Mouse (Mus musculus): ENCODE results near the gene Sp110. TPM values are rescaled to one million over a fixed set of nuclear protein-coding genes. Genes with fewer than 3 reads are reported as not detected.
A peak's percentile ranks its signal among the peaks of the same experiment; 100 is the strongest.
"Not testable (repeated sequence)": the region's sequence is repeated elsewhere in the genome, so short reads cannot be mapped to it uniquely, and the experiment has no call there.

Sp110 gene
- polyA plus RNA-seq, 1 experiment from 2014 or later = 0.53 TPM

GRCm38 (mm10) chr1:85588697-85589096 lies 9.9 kb downstream of the Sp110 start:
- 88% methylated on average over 1 of the region's 2 CpGs for WGBS
- H3K4me2 ChIP-seq; H3K27ac ChIP-seq (replicated peaks); ATAC-seq (ENCODE audit: low FRiP score, low read depth); H3K36me3 ChIP-seq; H3K9me3 ChIP-seq; H3K4me3 ChIP-seq; H3K9ac ChIP-seq; H3K4me1 ChIP-seq (replicated peaks); H3K27me3 ChIP-seq: not testable (repeated sequence)

GRCm38 (mm10) chr1:85581518-85581917 lies 17.1 kb downstream of the Sp110 start:
- H3K4me2 ChIP-seq; H3K36me3 ChIP-seq; H3K27ac ChIP-seq (replicated peaks); ATAC-seq (ENCODE audit: low FRiP score, low read depth); H3K9me3 ChIP-seq; H3K4me1 ChIP-seq (replicated peaks); H3K9ac ChIP-seq; H3K4me3 ChIP-seq; H3K27me3 ChIP-seq: not testable (repeated sequence)
- whole genome bisulfite sequencing = 37% methylated on average over 5 of the region's 5 CpGs

- not testable (repeated sequence) for H3K27me3 ChIP-seq; H3K4me2 ChIP-seq; H3K27ac ChIP-seq (replicated peaks); H3K36me3 ChIP-seq; H3K4me3 ChIP-seq; H3K9ac ChIP-seq; H3K9me3 ChIP-seq; H3K4me1 ChIP-seq (replicated peaks)
- 76% methylated on average over 3 of the region's 3 CpGs for whole genome bisulfite sequencing
- 0 out of 2 replicates have a peak, but pooled peaks have one; percentile 19 for ATAC-seq (ENCODE audit: low FRiP score, low read depth)
Observed at GRCm38 (mm10) chr1:85580578-85580977, 18.0 kb downstream of the Sp110 start.

- H3K27me3 ChIP-seq; H3K4me3 ChIP-seq; H3K9me3 ChIP-seq; H3K4me1 ChIP-seq (replicated peaks); H3K27ac ChIP-seq (replicated peaks); H3K9ac ChIP-seq; H3K4me2 ChIP-seq; H3K36me3 ChIP-seq: not testable (repeated sequence)
- WGBS = 78% methylated on average over 3 of the region's 4 CpGs
- ATAC-seq (ENCODE audit: low FRiP score, low read depth) = peak; percentile 75
Observed at GRCm38 (mm10) chr1:85580148-85580534, 18.5 kb downstream of the Sp110 start.

DNA sequence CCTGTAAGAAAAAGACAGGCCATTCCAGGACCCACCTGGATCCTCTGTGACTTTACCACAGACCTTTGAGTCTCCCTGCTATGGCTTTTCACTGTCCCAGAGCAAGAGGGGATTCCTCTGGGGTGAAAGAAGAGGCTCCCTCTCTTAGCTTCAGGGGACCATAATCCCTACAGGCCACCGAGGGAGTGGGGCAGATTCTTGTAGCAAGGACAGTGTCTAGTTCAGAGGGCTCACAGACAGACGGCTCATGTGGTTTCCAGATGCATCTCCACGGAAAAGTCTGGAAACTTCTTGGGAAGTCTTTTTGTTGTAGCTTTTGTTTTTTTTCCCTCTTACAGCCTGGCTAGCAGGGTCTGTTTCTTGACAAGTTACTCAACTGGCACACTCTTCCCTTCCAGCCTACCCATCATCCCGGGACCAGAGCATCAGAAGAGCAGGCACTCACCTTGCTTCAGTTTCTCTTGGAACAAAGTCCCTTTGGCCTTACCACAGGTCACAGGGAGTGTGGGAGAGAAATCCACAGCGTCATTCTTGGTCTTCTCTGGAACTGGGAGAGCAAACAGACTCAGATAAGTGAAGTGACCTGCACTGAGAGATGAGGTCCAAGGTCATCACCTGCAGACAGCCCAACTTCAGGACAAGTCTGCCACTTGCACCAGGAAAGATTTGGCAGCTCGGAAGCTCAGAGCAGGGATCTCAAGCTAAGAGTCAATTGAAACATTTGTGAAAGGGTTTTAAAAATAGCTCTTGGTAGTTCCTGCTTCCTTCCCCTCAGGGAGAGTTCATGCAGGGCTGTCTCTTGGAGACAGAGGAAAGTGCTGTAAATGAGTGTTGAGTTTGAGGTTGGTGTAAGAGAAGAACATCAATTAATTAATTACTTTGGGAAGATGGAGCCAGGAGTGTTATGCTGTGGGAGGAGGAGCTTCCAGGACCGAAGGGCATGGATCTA lies 19.1 kb downstream of the Sp110 start:
- H3K9me3 ChIP-seq; H3K4me1 ChIP-seq (replicated peaks); H3K9ac ChIP-seq; H3K27me3 ChIP-seq; H3K36me3 ChIP-seq; H3K4me3 ChIP-seq; H3K27ac ChIP-seq (replicated peaks); ATAC-seq (ENCODE audit: low FRiP score, low read depth); H3K4me2 ChIP-seq: not testable (repeated sequence)
- WGBS = 70% methylated on average over 6 of the region's 7 CpGs

- 77% methylated on average over 3 of the region's 3 CpGs for WGBS
- not testable (repeated sequence) for ATAC-seq (ENCODE audit: low FRiP score, low read depth); H3K4me2 ChIP-seq
Observed at GRCm38 (mm10) chr1:85578372-85579010, 20.1 kb downstream of the Sp110 start.

GRCm38 (mm10) chr1:85575376-85575775 lies 23.2 kb downstream of the Sp110 start, which contains the start of gene G530012D18Rik:
TSS of gene G530012D18Rik (plus strand) at chr1:85575676.
- H3K9ac ChIP-seq; ATAC-seq (ENCODE audit: low FRiP score, low read depth); H3K9me3 ChIP-seq; H3K4me2 ChIP-seq; H3K27me3 ChIP-seq; H3K27ac ChIP-seq (replicated peaks); H3K4me3 ChIP-seq; H3K36me3 ChIP-seq; H3K4me1 ChIP-seq (replicated peaks): not testable (repeated sequence)
- WGBS = 81% methylated on average over 2 of the region's 3 CpGs

More at GRCm38 (mm10) chr1:85578372-85579010, 20.1 kb downstream of the Sp110 start:
- H3K4me3 ChIP-seq; H3K27ac ChIP-seq (replicated peaks); H3K27me3 ChIP-seq; H3K4me1 ChIP-seq (replicated peaks); H3K9ac ChIP-seq; H3K36me3 ChIP-seq; H3K9me3 ChIP-seq: not testable (repeated sequence)

DNA sequence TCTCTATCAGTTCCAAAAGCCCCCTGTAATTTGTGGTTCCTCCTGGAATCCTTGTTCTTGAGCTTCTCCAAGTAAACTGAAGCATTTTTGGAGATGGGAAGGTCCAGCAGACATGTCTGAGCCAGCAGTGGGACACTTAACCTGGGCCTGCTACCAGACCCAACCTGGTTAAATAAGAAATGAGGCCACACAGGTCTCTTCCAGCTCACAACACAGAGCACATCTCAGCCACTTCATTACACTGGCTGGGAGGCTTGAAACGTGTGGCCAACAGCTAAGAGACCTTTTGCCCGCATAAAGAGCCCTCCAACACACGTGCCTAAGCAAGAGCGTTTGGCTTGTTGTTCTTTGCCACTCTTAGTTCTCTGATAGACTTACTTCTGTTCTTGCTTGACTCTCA lies 25.1 kb downstream of the Sp110 start:
- H3K27me3 ChIP-seq; H3K4me2 ChIP-seq; H3K4me1 ChIP-seq (replicated peaks); H3K27ac ChIP-seq (replicated peaks); H3K36me3 ChIP-seq; H3K9me3 ChIP-seq; ATAC-seq (ENCODE audit: low FRiP score, low read depth); H3K9ac ChIP-seq; H3K4me3 ChIP-seq: not testable (repeated sequence)
- 73% methylated on average over 4 of the region's 4 CpGs for WGBS

DNA sequence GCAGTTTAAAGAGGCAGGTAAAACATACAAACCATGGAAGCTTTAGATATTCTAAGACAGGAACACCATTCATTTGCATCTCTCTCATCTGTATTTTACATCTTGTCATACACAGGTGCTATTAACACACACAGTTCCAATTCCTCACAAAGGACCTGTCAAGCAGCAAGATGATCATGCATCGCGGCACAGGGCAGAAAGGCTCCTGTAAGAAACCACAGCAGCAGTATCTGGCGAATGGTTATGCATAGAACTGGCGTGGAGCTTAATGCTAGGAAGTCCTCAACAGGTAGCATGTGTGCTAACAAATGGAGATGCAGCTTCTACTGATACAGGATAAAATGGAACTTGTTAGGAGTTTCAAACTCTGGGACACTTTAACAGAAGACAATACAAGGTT lies 43.4 kb downstream of the Sp110 start:
- H3K4me2 ChIP-seq; H3K27me3 ChIP-seq; H3K9ac ChIP-seq; ATAC-seq (ENCODE audit: low FRiP score, low read depth); H3K4me1 ChIP-seq (replicated peaks); H3K4me3 ChIP-seq; H3K36me3 ChIP-seq; H3K9me3 ChIP-seq; H3K27ac ChIP-seq (replicated peaks): not testable (repeated sequence)
- WGBS = 80% methylated on average over 4 of the region's 4 CpGs

DNA sequence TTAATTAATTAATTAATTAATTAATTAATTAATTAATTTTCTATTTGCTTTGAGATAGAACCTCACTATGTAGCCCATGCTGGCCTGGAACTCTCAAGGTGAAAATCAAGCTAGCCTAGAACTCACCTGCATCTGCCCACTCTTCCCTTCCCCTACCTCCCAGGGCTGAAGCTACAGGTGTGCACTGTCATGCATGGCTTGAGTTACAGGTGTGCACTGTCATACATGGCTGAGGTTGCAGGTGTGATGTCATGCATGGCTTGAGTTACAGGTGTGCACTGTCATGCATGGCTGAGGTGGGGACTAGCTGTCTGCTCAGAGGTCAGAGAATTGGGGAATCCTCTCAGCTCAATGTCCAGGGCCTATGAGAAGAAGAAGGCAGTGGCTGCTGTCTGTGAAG lies 52.2 kb downstream of the Sp110 start:
- H3K4me2 ChIP-seq; H3K4me1 ChIP-seq (replicated peaks); H3K9me3 ChIP-seq; H3K36me3 ChIP-seq; H3K27ac ChIP-seq (replicated peaks); H3K9ac ChIP-seq; H3K4me3 ChIP-seq; H3K27me3 ChIP-seq; ATAC-seq (ENCODE audit: low FRiP score, low read depth): not testable (repeated sequence)

- not testable (repeated sequence) for ATAC-seq (ENCODE audit: low FRiP score, low read depth); H3K4me2 ChIP-seq; H3K27ac ChIP-seq (replicated peaks); H3K36me3 ChIP-seq; H3K4me3 ChIP-seq; H3K9ac ChIP-seq; H3K4me1 ChIP-seq (replicated peaks); H3K27me3 ChIP-seq; H3K9me3 ChIP-seq
- 86% methylated on average over 4 of the region's 4 CpGs for WGBS
Observed at GRCm38 (mm10) chr1:85543818-85544217, 54.8 kb downstream of the Sp110 start.

DNA sequence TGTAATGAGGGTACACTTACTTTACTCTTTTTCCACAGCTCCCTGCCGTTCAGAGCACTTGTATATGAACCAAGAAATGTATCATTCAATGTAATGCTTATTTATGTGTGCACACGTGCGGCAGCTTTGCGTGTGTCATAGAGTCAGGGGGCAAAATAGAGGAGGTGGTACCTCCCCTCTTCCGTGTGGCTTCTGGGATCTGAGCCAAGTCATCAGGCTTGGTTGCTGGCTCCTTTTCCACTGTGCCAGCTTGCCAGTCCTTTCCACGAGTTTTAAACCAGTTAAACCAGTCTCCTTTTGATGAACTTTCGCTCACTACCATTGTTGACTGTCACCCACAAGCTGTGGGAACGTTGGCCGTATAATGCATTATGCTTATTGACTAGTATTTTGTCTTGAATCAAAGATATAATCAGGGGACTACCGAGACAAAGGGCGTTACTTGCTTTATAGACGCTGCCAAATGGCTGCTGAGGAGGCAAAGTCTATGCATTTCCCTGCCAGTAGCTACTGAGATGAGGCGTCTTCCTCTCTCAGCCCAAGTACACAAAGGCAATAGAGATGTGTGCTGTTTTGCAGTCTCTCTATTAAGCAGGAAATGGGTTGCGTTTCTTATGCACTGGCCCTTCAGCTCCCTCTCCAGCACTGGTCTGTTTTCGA lies 70.0 kb downstream of the Sp110 start:
- not testable (repeated sequence) for H3K9ac ChIP-seq; H3K9me3 ChIP-seq; H3K36me3 ChIP-seq; H3K4me2 ChIP-seq; H3K27ac ChIP-seq (replicated peaks); H3K4me3 ChIP-seq; H3K27me3 ChIP-seq; H3K4me1 ChIP-seq (replicated peaks); ATAC-seq (ENCODE audit: low FRiP score, low read depth)
- 74% methylated on average over 13 of the region's 15 CpGs for WGBS

All from hindbrain, embryonic 15.5 days (tissue).